Mouse (Mus musculus) B cell, adult 2 months (primary cell): ENCODE results near the gene Mtmr14.

Experiments
- DNase-seq, 2 experiments: peaks; one replicate each; pipeline ENCODE4 v3.0.0; 2022

The Mtmr14 gene

GRCm38 (mm10) chr6:113281676-113282075 is 44.0 kb downstream of the Mtmr14 start:
- no peak for DNase-seq

GRCm38 (mm10) chr6:113282101-113282802 is 44.6 kb downstream of the Mtmr14 start, which contains the start of gene Cpne9:
Cpne9 (plus strand) TSS chr6:113282307.
- peak in 1 of 2 experiments; percentile 28 for DNase-seq

GRCm38 (mm10) chr6:113282969-113283368 is 45.3 kb downstream of the Mtmr14 start:
- no peak for DNase-seq

GRCm38 (mm10) chr6:113283500-113283899 is 45.9 kb downstream of the Mtmr14 start:
- DNase-seq = no peak

- DNase-seq = peak; percentile 20 to 36
Observed at GRCm38 (mm10) chr6:113284931-113285330, 47.3 kb downstream of the Mtmr14 start.

- DNase-seq = no peak
Observed at GRCm38 (mm10) chr6:113286316-113286715, 48.7 kb downstream of the Mtmr14 start.

GRCm38 (mm10) chr6:113287236-113287635 is 49.6 kb downstream of the Mtmr14 start:
- DNase-seq = no peak

- no peak for DNase-seq
Observed at GRCm38 (mm10) chr6:113289346-113289745, 51.7 kb downstream of the Mtmr14 start.

GRCm38 (mm10) chr6:113290346-113290745 is 52.7 kb downstream of the Mtmr14 start:
- no peak for DNase-seq

- no peak for DNase-seq
Observed at GRCm38 (mm10) chr6:113292938-113293337, 55.3 kb downstream of the Mtmr14 start.

GRCm38 (mm10) chr6:113296046-113296445 is 58.4 kb downstream of the Mtmr14 start:
- no peak for DNase-seq

- no peak for DNase-seq
Observed at GRCm38 (mm10) chr6:113296639-113297038, 59.0 kb downstream of the Mtmr14 start.

GRCm38 (mm10) chr6:113301350-113301749 is 63.7 kb downstream of the Mtmr14 start:
- DNase-seq = no peak

- DNase-seq = peak; percentile 42 to 44
Observed at GRCm38 (mm10) chr6:113302258-113302657, 64.6 kb downstream of the Mtmr14 start.

- peak; percentile 99 to 100 for DNase-seq
Observed at GRCm38 (mm10) chr6:113306322-113306985, 68.8 kb downstream of the Mtmr14 start.

- no peak for DNase-seq
Observed at GRCm38 (mm10) chr6:113306986-113307349, 69.3 kb downstream of the Mtmr14 start, which contains the start of gene Brpf1. Brpf1 (plus strand) TSS chr6:113307137.

GRCm38 (mm10) chr6:113307481-113308121 is 70.0 kb downstream of the Mtmr14 start:
- peak; percentile 58 to 62 for DNase-seq

- DNase-seq = peak; percentile 58 to 67
Observed at GRCm38 (mm10) chr6:113308141-113308540, 70.5 kb downstream of the Mtmr14 start.

GRCm38 (mm10) chr6:113315972-113316371 is 78.3 kb downstream of the Mtmr14 start:
- DNase-seq = no peak

- DNase-seq = peak; percentile 95 to 96
Observed at GRCm38 (mm10) chr6:113326533-113327315, 89.1 kb downstream of the Mtmr14 start, which contains the start of gene Ogg1. Ogg1 (plus strand) TSS chr6:113326972.

- no peak for DNase-seq
Observed at GRCm38 (mm10) chr6:113329396-113329795, 91.8 kb downstream of the Mtmr14 start.

- peak; percentile 57 to 60 for DNase-seq
Observed at GRCm38 (mm10) chr6:113330547-113330946, 92.9 kb downstream of the Mtmr14 start.
